Mouse (Mus musculus) kidney, postnatal 0 days (tissue): ENCODE results near the gene Kirrel3. TPM values are rescaled to one million over a fixed set of nuclear protein-coding genes. Genes with fewer than 3 reads are reported as not detected.

ENCODE experiments used
- ATAC-seq: fragments of 200-750 bp; cut with Nextera tagmentation; replicated peaks from 2 replicates; pipeline ENCODE4 v1.8.0; 2017; ENCODE audit warnings: low read depth, moderate number of reproducible peaks, moderate TSS enrichment, moderate library complexity; ENCODE audit not compliant: low FRiP score
- DNase-seq: peaks from one replicate; pipeline ENCODE4 v3.0.0-alpha.2; 2016; ENCODE audit warnings: low spot score
- H3K27ac ChIP-seq: fragments of 300-500 bp; sonication (generic); 2 replicates; pipeline ENCODE4 v1.5.1; 2014; ENCODE audit warnings: mild to moderate bottlenecking
- H3K27me3 ChIP-seq: fragments of 300-500 bp; sonication (generic); 2 replicates; pipeline ENCODE4 v1.6.1; 2014; ENCODE audit warnings: low read length, mixed read lengths; ENCODE audit not compliant: insufficient read depth
- H3K36me3 ChIP-seq: fragments of 300-500 bp; sonication (generic); 2 replicates; pipeline ENCODE4 v1.6.1; 2014; ENCODE audit warnings: low read length, mixed read lengths; ENCODE audit not compliant: insufficient read depth
- H3K4me1 ChIP-seq: fragments of 300-500 bp; sonication (generic); replicated peaks from 2 replicates; pipeline ENCODE4 v1.6.1; 2014; ENCODE audit warnings: antibody characterized with exemption, low read length, mixed read lengths; ENCODE audit not compliant: insufficient read depth
- H3K4me2 ChIP-seq: fragments of 300-500 bp; sonication (generic); 2 replicates; pipeline ENCODE4 v1.6.1; 2014; ENCODE audit warnings: mild to moderate bottlenecking, low read length, moderate library complexity, mixed read lengths
- H3K4me3 ChIP-seq: fragments of 300-500 bp; sonication (generic); replicated peaks from 2 replicates; pipeline ENCODE4 v1.5.1; 2014; ENCODE audit warnings: low read depth, low read length
- H3K9ac ChIP-seq: fragments of 300-500 bp; sonication (generic); 2 replicates; pipeline ENCODE4 v1.6.1; 2014; ENCODE audit warnings: low read depth, low read length
- H3K9me3 ChIP-seq: fragments of 300-500 bp; sonication (generic); replicated peaks from 2 replicates; pipeline ENCODE4 v1.6.1; 2016; ENCODE audit warnings: low read length, inconsistent platforms, mixed read lengths
- CTCF ChIP-seq: IDR thresholded peaks from 2 replicates; pipeline ENCODE4 v1.5.1; 2016; ENCODE audit warnings: antibody characterized with exemption, low read depth, mild to moderate bottlenecking, moderate library complexity
- WGBS: fragments of 180-500 bp; shearing (Covaris S2); extraction: QIAGEN DNeasy Blood & Tissue Kit; methylation state at CpG from one replicate; pipeline ENCODE4 v1.1.7; 2014; 5-methylcytosine and 5-hydroxymethylcytosine counted together
- polyA plus RNA-seq: library from polyadenylated mRNA; unstranded; fragments of >200 nt; fragmentation: Nextera tagmentation; extraction: Ambion mirVana; gene quantifications from 2 replicates; pipeline ENCODE4 v1.2.1, GENCODE M21; 2015

The Kirrel3 gene
- polyA plus RNA-seq, 1 experiment from 2014 or later, result 0.82 TPM

DNA sequence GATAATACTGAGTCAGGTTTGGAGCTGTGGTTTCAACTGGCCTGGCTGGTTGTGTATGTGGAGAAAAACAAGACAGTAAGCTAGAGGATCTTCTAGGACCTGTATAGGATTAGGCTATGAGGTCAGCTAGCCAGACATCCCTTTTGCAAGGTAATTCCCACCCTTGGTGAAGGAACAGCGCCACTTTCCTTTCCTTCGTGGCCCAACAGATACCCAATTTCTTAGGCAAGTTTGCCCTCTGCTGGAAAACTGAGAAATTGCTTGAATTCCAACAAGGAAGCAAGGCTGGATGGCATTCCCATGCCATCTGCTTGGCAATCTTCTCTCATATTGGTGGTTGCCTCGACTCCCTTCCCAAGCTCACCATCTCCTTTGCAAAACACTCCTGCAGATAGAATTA, 533.7 kb downstream of the Kirrel3 start:
- 11% methylated on average over 3 of the region's 3 CpGs for WGBS
- no peaks in the 10 kb centered on the region for H3K4me1 ChIP-seq
- H3K27me3 ChIP-seq, result no peaks in the 10 kb centered on the region
- H3K4me3 ChIP-seq, result no peak overlapping the region
- H3K4me2 ChIP-seq, result no peak overlapping the region
- no peak overlapping the region for H3K27ac ChIP-seq
- peak; percentile 71 for DNase-seq
- H3K36me3 ChIP-seq, result no peaks in the 10 kb centered on the region
- TF ChIP-seq CTCF, result peak; percentile 91
- no peak overlapping the region for H3K9ac ChIP-seq
- peak; percentile 37; the same call in 1 of the 2 replicates for ATAC-seq
- H3K9me3 ChIP-seq, result no peaks in the 10 kb centered on the region

DNA sequence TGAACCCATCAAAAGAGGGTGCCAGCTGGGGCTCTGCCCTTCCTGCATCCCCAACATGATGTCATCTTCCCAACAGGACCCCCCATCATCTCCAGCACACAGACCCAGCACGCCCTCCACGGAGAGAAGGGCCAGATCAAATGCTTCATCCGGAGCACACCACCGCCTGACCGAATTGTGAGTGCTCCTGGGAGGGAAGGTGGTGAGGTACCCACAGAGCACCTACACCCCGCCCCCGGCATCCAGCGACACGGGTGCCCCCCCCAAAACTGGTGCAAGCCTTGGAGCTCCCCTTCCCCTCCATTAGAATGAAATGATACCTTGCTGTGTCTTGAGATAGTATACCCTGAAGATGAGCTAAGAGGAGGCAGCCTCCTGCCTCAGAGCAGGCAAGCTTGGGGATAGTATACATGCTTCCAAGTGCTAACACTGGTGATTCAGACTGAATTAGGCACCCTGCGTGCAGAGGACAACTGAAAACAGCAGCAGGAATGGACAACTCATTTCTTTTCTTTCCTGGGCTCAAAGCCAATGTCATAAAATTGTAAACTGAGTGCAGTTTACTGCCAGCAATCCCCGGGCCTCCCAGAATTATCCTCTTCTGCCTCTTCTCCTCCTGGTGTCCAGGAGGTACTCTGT, 534.4 kb downstream of the Kirrel3 start:
- DNase-seq, result no peak
- Histone ChIP-seq H3K4me2 (no peak overlapping the region), H3K4me1 (no peaks in the 10 kb centered on the region; the same call in 1 of the 2 replicates), H3K27ac (no peak overlapping the region), H3K9me3 (no peaks in the 10 kb centered on the region), H3K4me3 (no peak overlapping the region), H3K36me3 (no peaks in the 10 kb centered on the region), H3K9ac (no peak overlapping the region), H3K27me3 (no peaks in the 10 kb centered on the region)
- 0 out of 2 replicates have a peak, but pooled peaks have one; percentile 2 for ATAC-seq
- no peak for TF ChIP-seq CTCF
- 48% methylated on average over 11 of the region's 11 CpGs for WGBS

DNA sequence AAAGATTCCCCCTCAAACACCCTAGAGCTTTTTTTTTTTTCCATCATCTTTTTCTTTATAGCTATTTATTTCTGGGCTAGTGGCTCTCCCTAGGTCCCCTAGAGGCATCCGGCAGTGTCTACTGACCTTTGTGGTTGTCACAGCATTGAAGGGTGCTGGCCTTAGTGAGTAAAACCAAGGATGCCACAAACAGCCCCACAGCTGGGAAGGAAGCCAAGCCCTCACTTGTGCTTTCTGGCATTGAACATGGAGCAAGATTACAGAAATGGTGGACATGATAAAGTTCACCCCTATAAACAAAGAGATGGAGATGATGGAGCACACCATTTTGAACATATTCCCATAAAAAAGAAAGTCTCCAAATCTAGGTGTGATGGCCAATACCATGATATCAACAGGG, 536.0 kb downstream of the Kirrel3 start:
- no peak for TF ChIP-seq CTCF
- Histone ChIP-seq H3K27me3 (no peaks in the 10 kb centered on the region), H3K9me3 (no peaks in the 10 kb centered on the region), H3K9ac (no peak overlapping the region), H3K27ac (no peak overlapping the region), H3K36me3 (no peaks in the 10 kb centered on the region), H3K4me1 (no peaks in the 10 kb centered on the region; the same call in 1 of the 2 replicates), H3K4me3 (no peak overlapping the region), H3K4me2 (no peak overlapping the region)
- WGBS, result 90% methylated on average over 1 of the region's 1 CpGs
- DNase-seq (no peak), ATAC-seq (no peak)

DNA sequence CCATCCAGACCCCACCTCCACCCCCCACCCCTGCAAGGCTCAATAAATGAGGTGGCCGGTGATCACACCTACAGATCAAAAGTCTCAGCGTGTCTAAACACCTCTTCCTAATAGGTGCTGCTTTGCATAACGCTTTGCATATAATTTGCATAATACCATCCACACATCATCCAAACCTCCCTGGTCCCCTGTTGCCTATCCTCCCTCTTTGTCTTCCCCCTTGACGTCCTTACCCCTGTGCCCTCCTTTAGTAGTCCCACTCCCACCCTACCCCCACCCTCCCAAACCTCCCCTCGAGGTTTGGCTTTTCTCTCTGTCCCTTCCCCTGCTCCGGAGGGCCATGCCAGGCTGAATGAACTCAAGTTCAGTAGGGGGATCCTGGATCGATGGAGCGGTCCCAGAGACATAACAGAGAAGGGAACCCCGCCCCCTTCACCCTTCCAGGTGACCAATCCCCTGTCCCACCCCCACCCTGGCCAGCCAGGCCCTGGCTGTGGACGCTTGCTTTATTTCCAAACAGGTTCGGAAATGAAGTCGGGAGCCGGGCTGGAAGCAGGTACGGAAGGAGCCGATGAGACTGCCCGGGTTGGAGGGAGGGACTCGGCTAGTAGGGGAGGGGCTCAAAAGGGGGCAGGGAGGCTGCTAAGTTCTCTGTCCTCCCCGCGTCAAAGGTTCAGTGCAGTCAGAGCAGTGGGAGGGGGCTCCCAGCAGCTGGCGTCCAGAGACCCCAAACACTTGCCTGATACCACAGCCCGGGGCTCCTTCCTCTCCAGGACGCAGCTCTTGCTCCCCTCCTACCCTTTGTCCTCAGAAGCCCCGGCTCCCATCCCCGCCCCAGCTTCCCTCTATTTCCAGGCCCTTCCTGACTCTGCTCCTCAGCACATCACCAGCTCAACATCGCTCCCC, 539.1 kb downstream of the Kirrel3 start:
- no peak overlapping the region for H3K27ac ChIP-seq
- ATAC-seq (peak; percentile 15; the same call in 1 of the 2 replicates), DNase-seq (no peak)
- peak overlapping the region; percentile 31 for H3K4me3 ChIP-seq
- H3K9me3 ChIP-seq, result no peaks in the 10 kb centered on the region
- H3K27me3 ChIP-seq, result no peaks in the 10 kb centered on the region
- peak overlapping the region; percentile 63 for H3K4me2 ChIP-seq
- 0 out of 2 replicates have a peak overlapping the region, but pooled peaks have one; percentile 44 for H3K9ac ChIP-seq
- H3K4me1 ChIP-seq, result no peaks in the 10 kb centered on the region; the same call in 1 of the 2 replicates
- H3K36me3 ChIP-seq, result no peaks in the 10 kb centered on the region
- no peak for TF ChIP-seq CTCF
- 6% methylated on average over 25 of the region's 25 CpGs for WGBS

DNA sequence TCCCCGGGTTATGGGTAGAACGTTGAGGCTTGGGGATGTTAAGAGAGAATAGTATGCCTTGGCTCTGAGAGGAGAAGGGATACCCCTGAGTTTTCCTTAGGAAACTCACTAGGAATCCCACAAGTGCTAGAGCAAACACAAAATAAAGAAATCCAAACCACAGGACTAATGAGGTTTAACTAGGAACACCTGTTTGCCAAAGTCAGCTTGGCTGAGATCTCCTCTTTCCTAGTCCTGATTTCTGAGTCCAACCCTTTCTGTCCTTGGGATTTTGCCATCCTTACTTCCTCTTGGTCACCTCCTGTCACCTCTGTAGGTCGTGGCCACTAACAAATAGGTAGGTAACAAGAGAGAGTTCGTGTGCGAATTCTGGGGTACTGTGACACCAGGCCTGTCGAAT, 540.6 kb downstream of the Kirrel3 start:
- Histone ChIP-seq H3K4me1 (no peaks in the 10 kb centered on the region; the same call in 1 of the 2 replicates), H3K27me3 (no peaks in the 10 kb centered on the region), H3K4me2 (no peak overlapping the region), H3K27ac (no peak overlapping the region), H3K36me3 (no peaks in the 10 kb centered on the region), H3K9ac (no peak overlapping the region), H3K4me3 (no peak overlapping the region), H3K9me3 (no peaks in the 10 kb centered on the region)
- 73% methylated on average over 6 of the region's 6 CpGs for WGBS
- no peak for ATAC-seq
- no peak for DNase-seq
- TF ChIP-seq CTCF, result no peak

DNA sequence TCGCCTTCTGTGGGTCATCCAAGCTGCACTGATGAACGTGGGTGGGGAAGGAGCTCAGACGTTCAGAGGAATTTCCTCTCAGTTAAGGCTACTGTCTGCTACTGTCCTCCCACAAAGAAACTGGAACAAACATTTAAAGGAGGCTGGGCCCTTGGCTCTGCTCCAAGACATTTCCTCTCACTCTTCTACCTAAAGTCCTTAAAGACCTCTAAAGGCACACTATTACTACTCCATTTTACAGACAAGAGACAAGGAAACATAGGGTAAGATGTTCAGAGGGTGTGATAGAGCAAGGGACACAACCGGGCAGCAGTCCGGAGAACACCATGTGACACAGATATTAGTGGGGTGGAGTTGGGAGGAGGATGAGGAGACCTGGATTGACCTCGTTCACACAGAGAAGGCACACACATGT, 541.2 kb downstream of the Kirrel3 start:
- no peak overlapping the region for H3K4me3 ChIP-seq
- WGBS, result 43% methylated on average over 6 of the region's 6 CpGs
- no peaks in the 10 kb centered on the region for H3K9me3 ChIP-seq
- H3K36me3 ChIP-seq, result no peaks in the 10 kb centered on the region
- ATAC-seq, result no peak
- no peaks in the 10 kb centered on the region; the same call in 1 of the 2 replicates for H3K4me1 ChIP-seq
- peak; percentile 74 for DNase-seq
- no peak overlapping the region for H3K9ac ChIP-seq
- H3K27ac ChIP-seq, result no peak overlapping the region
- H3K4me2 ChIP-seq, result no peak overlapping the region
- TF ChIP-seq CTCF, result no peak
- H3K27me3 ChIP-seq, result no peaks in the 10 kb centered on the region
